10 mouse cellular contexts compared by ENCODE assay signal in the genomic region with DNA sequence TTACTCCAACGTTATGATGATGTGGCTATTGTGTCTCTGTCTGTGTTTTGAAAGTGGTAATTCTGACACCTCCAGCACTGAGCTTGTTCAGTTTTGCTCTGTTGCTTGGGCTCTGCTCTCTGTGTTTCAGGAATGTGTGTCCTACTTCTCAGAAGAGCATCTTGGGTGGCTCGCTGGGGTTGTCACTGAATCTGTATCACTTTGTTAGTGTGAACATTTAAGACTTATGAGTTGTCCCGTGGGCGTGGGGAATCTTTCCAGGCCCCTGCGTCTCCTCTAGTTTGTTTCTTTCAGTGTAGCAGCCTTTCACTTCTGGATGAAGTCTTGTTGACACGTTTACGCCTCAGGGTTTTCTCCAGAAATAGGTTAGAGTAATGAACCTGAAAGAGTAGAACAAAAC.
"Had no signal": no experiment of that assay in that cellular context is flagged by ENCODE, and none has a peak within 500 bp of the region (broad histone marks: within the 10 kb centered on the region; RNA-seq: fewer than 3 reads in every experiment).

No protein-coding gene starts in this region.

- DNase-seq: kidney, adult 11 months; kidney, adult 8-10 months; kidney, postnatal 10 days; kidney, postnatal 36 days; liver; lung, adult 18-20 months; lung, postnatal 10 days; lung, postnatal 36 days; spleen, adult 18-20 months; thymus, postnatal 25 days had no signal
